Comparison of ENCODE assay signal across 26 mouse cellular contexts in genomic region chr13:46255616-46256015, GRCm38 (mm10). TPM values are rescaled to one million over a fixed set of nuclear protein-coding genes. Genes with fewer than 3 reads are reported as not detected.
DNase-seq lines count a peak whose midpoint lies in the region; ATAC-seq and TF ChIP-seq lines count a peak whose summit lies in the region.
"Had no signal": no experiment of that assay in that cellular context is flagged by ENCODE, and none has a peak within 500 bp of the region (broad histone marks: within the 10 kb centered on the region; RNA-seq: fewer than 3 reads in every experiment).

No protein-coding gene starts in this region.

- no peak for ATAC-seq in forebrain, embryonic 11.5 days (replicated peaks; ENCODE audit: low FRiP score)
- no peak for ATAC-seq in forebrain, embryonic 13.5 days
- ATAC-seq in lung, embryonic 14.5 days (ENCODE audit: insufficient read depth) = no peak
- peak; percentile 78 for ATAC-seq in stomach, embryonic 14.5 days (ENCODE audit: insufficient number of reproducible peaks, insufficient read depth, low FRiP score, low read depth)
- no peak for ATAC-seq in megakaryocyte, adult 5-6 weeks (ENCODE audit: poor library complexity, severe bottlenecking)
- ATAC-seq: forebrain, embryonic 16.5 days had no signal

- H3K4me2 ChIP-seq in forebrain, embryonic 11.5 days (ENCODE audit: low read depth, low read length, severe bottlenecking) = no peak overlapping the region
- no peak overlapping the region for H3K4me2 ChIP-seq in forebrain, embryonic 13.5 days
- no peak overlapping the region for H3K4me2 ChIP-seq in lung, embryonic 14.5 days
- no peak overlapping the region for H3K4me2 ChIP-seq in stomach, embryonic 14.5 days (replicated peaks; ENCODE audit: low read depth, low read length)
- H3K4me2 ChIP-seq: embryonic facial prominence, embryonic 13.5 days; heart, embryonic 13.5 days; hindbrain, embryonic 15.5 days; limb, embryonic 12.5 days; lung, embryonic 15.5 days had no signal

- no peaks in the 10 kb centered on the region for H3K36me3 ChIP-seq in forebrain, embryonic 11.5 days (ENCODE audit: control insufficient read depth, insufficient read depth, low read length)
- no peaks in the 10 kb centered on the region for H3K36me3 ChIP-seq in forebrain, embryonic 13.5 days (ENCODE audit: poor library complexity, severe bottlenecking)
- no peaks in the 10 kb centered on the region for H3K36me3 ChIP-seq in lung, embryonic 14.5 days (ENCODE audit: insufficient read depth)
- no peaks in the 10 kb centered on the region for H3K36me3 ChIP-seq in stomach, embryonic 14.5 days (ENCODE audit: control insufficient read depth, insufficient read depth, low read length)
- H3K36me3 ChIP-seq in kidney, adult 2 months (ENCODE audit: control insufficient read depth, insufficient read depth, low read length) = no peaks in the 10 kb centered on the region
- H3K36me3 ChIP-seq: embryonic facial prominence, embryonic 13.5 days; G1E; heart, embryonic 13.5 days; hindbrain, embryonic 15.5 days; limb, embryonic 12.5 days; lung, embryonic 15.5 days had no signal

- DNase-seq in forebrain, embryonic 11.5 days (ENCODE audit: low spot score) = peak; percentile 27
- DNase-seq in lung, embryonic 14.5 days = peak; percentile 10
- no peak for DNase-seq in lung, postnatal 25 days (ENCODE audit: low spot score)
- DNase-seq in 416B (ENCODE audit: low read depth) = peak; percentile 12
- no peak for DNase-seq in kidney, adult 2 months
- DNase-seq: adrenal gland, postnatal 14 days; cerebellum, adult 9-11 months; heart, postnatal 36 days; kidney, adult 11 months; kidney, postnatal 10 days; right cerebral cortex, postnatal 25 days had no signal

- H3K9me3 ChIP-seq in forebrain, embryonic 11.5 days (ENCODE audit: control insufficient read depth, low read length) = no peaks in the 10 kb centered on the region
- H3K9me3 ChIP-seq in forebrain, embryonic 13.5 days (replicated peaks) = no peaks in the 10 kb centered on the region
- H3K9me3 ChIP-seq in lung, embryonic 14.5 days (ENCODE audit: low read depth, low read length) = no peaks in the 10 kb centered on the region
- no peaks in the 10 kb centered on the region for H3K9me3 ChIP-seq in stomach, embryonic 14.5 days (ENCODE audit: control insufficient read depth, low read depth, low read length)
- H3K9me3 ChIP-seq: embryonic facial prominence, embryonic 13.5 days; G1E; heart, embryonic 13.5 days; hindbrain, embryonic 15.5 days; limb, embryonic 12.5 days; lung, embryonic 15.5 days had no signal

- no peak for TF ChIP-seq CTCF in lung, embryonic 14.5 days (IDR thresholded peaks at IDR 0.05; ENCODE audit: low read depth)
- no peak for TF ChIP-seq CTCF in kidney, adult 2 months (conservative IDR thresholded peaks at IDR 0.05; ENCODE audit: insufficient read depth, insufficient read length, low read depth, low read length)

- no peaks in the 10 kb centered on the region for H3K27me3 ChIP-seq in forebrain, embryonic 11.5 days (ENCODE audit: control insufficient read depth, insufficient read depth, low read length)
- H3K27me3 ChIP-seq in forebrain, embryonic 13.5 days = no peaks in the 10 kb centered on the region
- no peaks in the 10 kb centered on the region for H3K27me3 ChIP-seq in lung, embryonic 14.5 days (ENCODE audit: insufficient read depth, low read length)
- H3K27me3 ChIP-seq in stomach, embryonic 14.5 days (ENCODE audit: control insufficient read depth, insufficient read depth, low read length) = no peaks in the 10 kb centered on the region
- no peaks in the 10 kb centered on the region for H3K27me3 ChIP-seq in kidney, adult 2 months (replicated peaks; ENCODE audit: control insufficient read depth, insufficient read depth, low read length)
- H3K27me3 ChIP-seq: embryonic facial prominence, embryonic 13.5 days; heart, embryonic 13.5 days; hindbrain, embryonic 15.5 days; limb, embryonic 12.5 days; lung, embryonic 15.5 days had no signal

- WGBS in forebrain, embryonic 11.5 days = 84% methylated on average over 6 of the region's 6 CpGs
- WGBS in forebrain, embryonic 13.5 days = 89% methylated on average over 6 of the region's 6 CpGs
- WGBS in lung, embryonic 14.5 days = 38% methylated on average over 6 of the region's 6 CpGs
- 44% methylated on average over 6 of the region's 6 CpGs for WGBS in stomach, embryonic 14.5 days
- 87% methylated on average over 6 of the region's 6 CpGs for WGBS in kidney, adult 2 months

- TF ChIP-seq POLR2A in kidney, adult 2 months (IDR thresholded peaks at IDR 0.05; ENCODE audit: low read depth, low read length) = no peak

- no peak overlapping the region for H3K27ac ChIP-seq in forebrain, embryonic 11.5 days (ENCODE audit: low read depth, low read length)
- H3K27ac ChIP-seq in forebrain, embryonic 13.5 days = no peak overlapping the region
- no peak overlapping the region for H3K27ac ChIP-seq in lung, embryonic 14.5 days (ENCODE audit: low read depth)
- no peak overlapping the region for H3K27ac ChIP-seq in stomach, embryonic 14.5 days (ENCODE audit: low read length)
- no peak overlapping the region for H3K27ac ChIP-seq in kidney, adult 2 months (ENCODE audit: insufficient read depth, low read depth, low read length)
- H3K27ac ChIP-seq: embryonic facial prominence, embryonic 13.5 days; heart, embryonic 13.5 days; hindbrain, embryonic 15.5 days; limb, embryonic 12.5 days; lung, embryonic 15.5 days had no signal

- no peak overlapping the region for H3K9ac ChIP-seq in forebrain, embryonic 11.5 days (ENCODE audit: low read length)
- no peak overlapping the region for H3K9ac ChIP-seq in forebrain, embryonic 13.5 days
- no peak overlapping the region for H3K9ac ChIP-seq in lung, embryonic 14.5 days
- no peak overlapping the region for H3K9ac ChIP-seq in stomach, embryonic 14.5 days (replicated peaks; ENCODE audit: low read depth, low read length)
- H3K9ac ChIP-seq: embryonic facial prominence, embryonic 13.5 days; heart, embryonic 13.5 days; hindbrain, embryonic 15.5 days; limb, embryonic 12.5 days; lung, embryonic 15.5 days had no signal

- H3K4me1 ChIP-seq in forebrain, embryonic 11.5 days (replicated peaks; ENCODE audit: control insufficient read depth, insufficient read depth, low read length) = no peaks in the 10 kb centered on the region
- no peaks in the 10 kb centered on the region for H3K4me1 ChIP-seq in forebrain, embryonic 13.5 days
- H3K4me1 ChIP-seq in lung, embryonic 14.5 days (ENCODE audit: insufficient read depth) = no peaks in the 10 kb centered on the region
- H3K4me1 ChIP-seq in stomach, embryonic 14.5 days (ENCODE audit: control insufficient read depth, insufficient read depth, low read length) = peaks cover 4% of the 10 kb centered on the region; the same call in 1 of the 2 replicates
- H3K4me1 ChIP-seq in kidney, adult 2 months (ENCODE audit: control insufficient read depth, insufficient read depth, low read length) = no peaks in the 10 kb centered on the region; the same call in 1 of the 2 replicates
- H3K4me1 ChIP-seq: hindbrain, embryonic 15.5 days had no signal

- no peak overlapping the region for H3K4me3 ChIP-seq in forebrain, embryonic 11.5 days (ENCODE audit: low read depth, low read length)
- H3K4me3 ChIP-seq in forebrain, embryonic 13.5 days = no peak overlapping the region
- no peak overlapping the region for H3K4me3 ChIP-seq in lung, embryonic 14.5 days (ENCODE audit: low read depth, low read length)
- no peak overlapping the region for H3K4me3 ChIP-seq in stomach, embryonic 14.5 days (ENCODE audit: low read depth, low read length)
- H3K4me3 ChIP-seq in kidney, adult 2 months (ENCODE audit: insufficient read depth, low read depth, low read length) = no peak overlapping the region
- H3K4me3 ChIP-seq: embryonic facial prominence, embryonic 13.5 days; heart, embryonic 13.5 days; hindbrain, embryonic 15.5 days; limb, embryonic 12.5 days; lung, embryonic 15.5 days had no signal

RNA-seq across cellular contexts. Expression of gene Stmnd1, which starts 17.9 kb away (rescaled TPM):
- not detected in 2 replicates for polyA plus RNA-seq in forebrain, embryonic 11.5 days (2014; fragmentation: Nextera tagmentation; extraction: Ambion mirVana)
- not detected in 2 replicates for polyA plus RNA-seq in forebrain, embryonic 13.5 days (2015; fragmentation: Nextera tagmentation; extraction: Ambion mirVana)
- not detected in 2 replicates for polyA plus RNA-seq in lung, embryonic 14.5 days (2014; fragmentation: Nextera tagmentation; extraction: Ambion mirVana)
- not detected in 2 replicates for polyA plus RNA-seq in stomach, embryonic 14.5 days (2014; fragmentation: Nextera tagmentation; extraction: Ambion mirVana)
- 0.06 TPM in 1 of 2 replicates, not detected in the other for polyA plus RNA-seq in kidney, adult 2 months (2012; rRNA removed)
- not detected in 2 replicates for total RNA-seq in megakaryocyte, adult 5-6 weeks (2015)
- not detected in 2 replicates for total RNA-seq in megakaryocyte, adult 5-6 weeks (2017)
- total RNA-seq: adrenal gland, postnatal 14 days; G1E; layer of hippocampus, adult 18-20 months; left cerebral cortex, postnatal 10 days; midbrain, postnatal 0 days had no signal
- polyA plus RNA-seq: brain, embryonic 14.5 days; embryonic facial prominence, embryonic 13.5 days; forebrain, embryonic 16.5 days; G1E; midbrain, postnatal 0 days; spleen, adult 2 months had no signal

Comparison
In these comparisons a context has a peak if more than half of its experiments do, and no peak if none do; other contexts are left out.
1. DNase-seq: peak in forebrain, embryonic 11.5 days (single experiment), lung, embryonic 14.5 days (single experiment) and 416B (single experiment); none in lung, postnatal 25 days (single experiment) and kidney, adult 2 months (single experiment).